Mouse (Mus musculus): Measurements from ENCODE around the gene Arpc4. TPM values are rescaled to one million over a fixed set of nuclear protein-coding genes. Genes with fewer than 3 reads are reported as not detected.

The Arpc4 gene
- total and polyA plus RNA-seq, 3 experiments, result 231 to 375 TPM; not detected in 1

DNA sequence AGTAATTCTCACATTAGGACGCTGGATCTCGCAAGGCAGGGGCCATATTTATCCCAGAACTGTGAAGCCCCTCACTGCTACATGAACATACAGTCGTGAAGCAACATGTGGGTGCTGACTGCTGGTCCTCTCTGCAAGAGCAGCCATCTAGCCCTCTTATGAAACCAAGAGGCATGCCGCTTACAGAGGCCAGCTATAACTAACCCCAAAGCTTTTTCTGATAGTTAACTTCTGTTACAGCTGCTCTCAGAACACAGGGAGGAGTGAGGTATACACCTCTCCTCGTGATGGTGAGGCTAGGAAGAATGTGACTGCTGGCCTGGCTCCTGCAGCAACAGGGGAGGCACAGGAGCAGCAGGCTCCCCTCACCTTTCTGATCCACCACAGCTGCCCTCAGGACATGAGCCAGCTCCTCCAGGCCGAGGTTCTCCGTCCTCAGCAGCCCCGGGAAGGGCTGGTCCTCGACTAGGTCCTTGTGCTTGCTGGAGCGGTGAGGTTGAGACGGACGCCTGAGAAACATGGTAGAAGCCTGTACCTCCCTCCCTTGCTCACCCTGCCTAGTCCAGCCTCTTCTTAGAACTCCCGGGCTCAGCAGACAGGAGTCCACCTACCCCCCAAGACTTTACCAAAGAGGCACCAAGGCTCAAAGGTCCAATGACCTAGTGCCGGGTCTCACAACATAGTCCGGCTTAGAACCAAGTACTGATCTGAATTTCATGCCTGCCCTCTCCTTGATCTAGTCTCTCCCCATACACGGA is 40.7 kb downstream of the Arpc4 start:
- H3K27ac ChIP-seq (ENCODE audit: control insufficient read depth, low read depth, low read length), result peak overlapping the region; percentile 30

DNA sequence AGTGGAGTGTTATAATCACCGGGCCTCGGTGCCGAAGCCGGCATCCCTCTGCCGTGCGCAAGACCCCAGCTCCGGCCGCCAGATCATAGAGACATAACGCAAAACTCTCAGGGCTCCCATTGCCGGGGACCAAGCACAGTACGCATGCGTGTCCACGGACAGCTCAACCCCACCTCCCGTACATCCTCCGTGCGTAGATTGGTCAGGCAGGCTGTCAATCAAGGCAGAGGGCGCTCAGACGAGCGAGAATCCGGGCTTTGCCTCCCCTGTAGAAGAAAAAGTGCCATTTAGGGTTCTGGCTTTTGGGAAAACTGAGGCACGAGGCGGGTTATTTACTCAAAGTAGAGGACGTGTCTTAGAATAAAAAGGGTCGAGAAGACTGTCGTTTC is 41.3 kb downstream of the Arpc4 start, which contains the start of gene Rpusd3:
Gene Rpusd3 (minus strand): TSS at position 142 of the 389 bp plus-strand sequence.
- Histone ChIP-seq H3K9me3 (replicated peaks; ENCODE audit: insufficient read depth, low read length) (no peaks in the 10 kb centered on the region), H3K4me1 (ENCODE audit: control insufficient read depth in 1 of 2, insufficient read depth in 2 of 2, low read length in 2 of 2) (peaks cover 6 to 20% of the 10 kb centered on the region in 2 experiments; a peak in 3 of 4 replicates), H3K4me3 (ENCODE audit: control insufficient read depth in 1 of 2, insufficient read depth in 1 of 2, low read depth in 2 of 2, low read length in 2 of 2) (peak within 1 kb of the TSS; percentile 76 to 96), H3K9ac (ENCODE audit: control insufficient read depth, low read depth, low read length, poor library complexity, severe bottlenecking) (peak within 1 kb of the TSS; percentile 81), H3K27me3 (ENCODE audit: control insufficient read depth in 1 of 2, insufficient read depth in 2 of 2, low read length in 2 of 2) (no peaks in the 10 kb centered on the region), H3K36me3 (ENCODE audit: control insufficient read depth in 1 of 2, insufficient read depth in 2 of 2, low read length in 2 of 2) (peaks cover 0 to 7% of the 10 kb centered on the region in 2 experiments; a peak in 2 of 4 replicates), H3K27ac (ENCODE audit: control insufficient read depth, low read depth, low read length) (peak within 1 kb of the TSS; percentile 30), H3K79me2 (ENCODE audit: control insufficient read depth, insufficient read depth, low read length, poor library complexity) (peaks cover 6% of the 10 kb centered on the region)
- DNase-seq (ENCODE audit: low read depth, low spot score), result peak; percentile 99
- TF ChIP-seq TCF12 (IDR thresholded peaks at IDR 0.05; ENCODE audit: low read depth, low read length) (peak; percentile 45; the same call in 1 of the 2 replicates), POLR2A (IDR thresholded peaks at IDR 0.05; ENCODE audit: control insufficient read depth in 1 of 2, insufficient read depth in 1 of 2, low read depth in 1 of 2, low read length in 2 of 2, poor library complexity in 1 of 2) (peak; percentile 76 to 92; a peak in 3 of 4 replicates), ZNF384 (IDR thresholded peaks at IDR 0.05; ENCODE audit: low read depth, low read length) (no peak), RCOR1 (IDR thresholded peaks at IDR 0.05; ENCODE audit: low read depth, low read length) (no peak), MXI1 (IDR thresholded peaks at IDR 0.05; ENCODE audit: low read depth, low read length) (peak; percentile 72), MAX (IDR thresholded peaks at IDR 0.05; ENCODE audit: low read length) (no peak; the same call in 1 of the 2 replicates), NRF1 (IDR thresholded peaks at IDR 0.05; ENCODE audit: insufficient read depth, low read depth, low read length, poor library complexity, severe bottlenecking) (peak; percentile 97), CHD2 (IDR thresholded peaks at IDR 0.05; ENCODE audit: low read length) (0 out of 2 replicates have a peak, but pooled peaks have one; percentile 38), ZMIZ1 (IDR thresholded peaks at IDR 0.05; ENCODE audit: low read depth, low read length) (peak; percentile 80), POLR2AphosphoS2 (IDR thresholded peaks at IDR 0.05; ENCODE audit: low read length) (peak; percentile 91), NELFE (IDR thresholded peaks at IDR 0.05; ENCODE audit: low read depth, low read length) (peak; percentile 86), HCFC1 (IDR thresholded peaks at IDR 0.05; ENCODE audit: low read depth, low read length) (peak; percentile 69), MAZ (IDR thresholded peaks at IDR 0.05; ENCODE audit: low read depth, low read length) (no peak), TBP (IDR thresholded peaks at IDR 0.05; ENCODE audit: low read depth, low read length) (peak; percentile 71; the same call in 1 of the 2 replicates), ZKSCAN1 (IDR thresholded peaks at IDR 0.05; ENCODE audit: low read depth, low read length) (no peak)

More for the DNA sequence above, 40.7 kb downstream of the Arpc4 start:
- H3K79me2 ChIP-seq (ENCODE audit: control insufficient read depth, insufficient read depth, low read length, poor library complexity), result peaks cover 6% of the 10 kb centered on the region
- peak overlapping the region; percentile 76 to 96 for H3K4me3 ChIP-seq (ENCODE audit: control insufficient read depth in 1 of 2, insufficient read depth in 1 of 2, low read depth in 2 of 2, low read length in 2 of 2)
- H3K9ac ChIP-seq (ENCODE audit: control insufficient read depth, low read depth, low read length, poor library complexity, severe bottlenecking), result peak overlapping the region; percentile 81
- H3K4me1 ChIP-seq (ENCODE audit: control insufficient read depth in 1 of 2, insufficient read depth in 2 of 2, low read length in 2 of 2), result peaks cover 6 to 20% of the 10 kb centered on the region in 2 experiments; a peak in 3 of 4 replicates
- H3K9me3 ChIP-seq (replicated peaks; ENCODE audit: insufficient read depth, low read length), result no peaks in the 10 kb centered on the region
- no peak for DNase-seq (ENCODE audit: low read depth, low spot score)
- TF ChIP-seq MAX (IDR thresholded peaks at IDR 0.05; ENCODE audit: low read length), result peak; percentile 66
- TF ChIP-seq ZKSCAN1 (IDR thresholded peaks at IDR 0.05; ENCODE audit: low read depth, low read length), result no peak
- no peak for TF ChIP-seq MEF2A (IDR thresholded peaks at IDR 0.05; ENCODE audit: extremely low read depth, insufficient replicate concordance, low read depth, low read length, poor library complexity, severe bottlenecking)
- no peaks in the 10 kb centered on the region for H3K27me3 ChIP-seq (ENCODE audit: control insufficient read depth in 1 of 2, insufficient read depth in 2 of 2, low read length in 2 of 2)
- peaks cover 0 to 7% of the 10 kb centered on the region in 2 experiments; a peak in 2 of 4 replicates for H3K36me3 ChIP-seq (ENCODE audit: control insufficient read depth in 1 of 2, insufficient read depth in 2 of 2, low read length in 2 of 2)

All from MEL (cell line).